Mouse (Mus musculus): ENCODE data around the gene Tmem8.

DNA sequence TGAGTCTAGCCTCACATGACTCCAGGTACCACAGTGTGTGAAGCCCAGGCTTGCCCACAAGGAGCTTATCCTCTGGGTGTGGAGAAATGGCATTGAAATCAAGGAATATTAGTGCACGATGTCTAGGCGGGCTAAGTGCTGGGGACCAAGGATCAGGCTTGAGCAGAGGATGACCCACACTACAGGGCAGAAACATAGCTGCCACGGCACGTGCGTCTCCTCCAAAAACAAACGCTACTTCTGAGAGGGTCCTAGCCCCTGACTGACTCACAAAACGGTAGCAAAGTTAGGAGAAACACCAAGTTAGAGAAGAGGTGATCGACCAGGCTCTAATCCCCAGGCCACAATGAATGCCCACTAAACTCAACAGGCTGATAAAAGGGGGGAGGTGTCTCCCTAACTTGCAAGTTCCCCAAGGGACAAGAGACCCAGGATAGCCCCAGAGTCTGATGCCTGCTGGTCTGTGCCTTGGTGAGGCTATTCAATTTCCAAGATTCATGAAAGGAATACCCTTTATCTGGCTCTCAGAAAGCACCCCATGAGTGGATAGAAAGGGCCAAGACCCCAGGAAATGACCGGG lies 18.5 kb upstream of the Tmem8 start:
- no peak for TF ChIP-seq CTCF (IDR thresholded peaks at IDR 0.05; ENCODE audit: insufficient read depth, low read depth, low read length)
- TF ChIP-seq POLR2A (IDR thresholded peaks at IDR 0.05; ENCODE audit: insufficient read depth, low read depth, low read length): no peak

All from olfactory bulb, adult 2 months (tissue).